Mouse (Mus musculus): ENCODE results near the gene Pink1. TPM values are rescaled to one million over a fixed set of nuclear protein-coding genes. Genes with fewer than 3 reads are reported as not detected.
A peak's percentile ranks its signal among the peaks of the same experiment; 100 is the strongest.

Gene Pink1
- total RNA-seq (2021): 100 to 1,000 TPM; 652 to 780 TPM
- long read RNA-seq, experiment 1, transcript Pink1-201 (8 exons, 2,375 nt): major isoform, 755 of 2,014 reads
- long read RNA-seq, experiment 1, partial matches to known transcripts: 1,160 of 2,014 reads
- long read RNA-seq, experiment 1, other reads (novel, unspliced or antisense): 98 of 2,014 reads
- long read RNA-seq, experiment 2, transcript Pink1-201 (8 exons, 2,375 nt): major isoform, 831 of 2,257 reads
- long read RNA-seq, experiment 2, partial matches to known transcripts: 1,328 of 2,257 reads
- long read RNA-seq, experiment 2, other reads (novel, unspliced or antisense): 98 of 2,257 reads

DNA sequence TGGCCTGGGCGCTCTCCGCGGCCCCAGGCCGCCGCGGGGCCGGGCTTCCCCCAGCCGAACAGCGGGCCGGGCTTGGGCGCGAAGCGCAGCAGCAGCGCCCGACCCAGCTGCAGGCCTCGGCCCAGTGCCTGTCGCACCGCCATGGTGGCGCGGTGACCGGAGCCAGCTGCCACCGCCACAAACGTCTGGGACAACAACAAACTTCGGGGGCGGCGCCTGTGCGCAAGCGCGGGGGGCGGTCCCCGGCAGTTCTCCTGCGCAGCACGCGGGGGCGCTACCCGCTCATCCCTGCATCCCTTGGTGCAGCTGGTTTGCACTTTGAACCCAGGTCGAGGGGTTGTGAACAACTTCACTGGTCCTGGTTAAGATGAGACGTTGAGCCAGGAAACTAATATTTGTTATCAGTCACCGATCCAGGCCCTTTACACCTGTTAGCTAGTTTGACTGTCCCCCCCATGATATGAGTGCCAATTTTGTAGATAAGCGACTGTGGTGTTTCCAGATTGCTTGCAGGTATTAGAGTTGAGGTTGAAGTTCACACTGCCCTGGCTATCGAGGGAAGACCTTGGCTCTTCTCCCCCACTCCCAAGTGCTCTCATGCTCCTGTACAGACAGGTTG, at the start of gene Pink1:
Pink1 (minus strand) TSS at position 231 of the 619 bp plus-strand sequence.
- DNase-seq: peak; percentile 95
- intact Hi-C loops (cut with DNase I): no loop called here
- TF ChIP-seq CTCF (IDR thresholded peaks at IDR 0.05): peak; percentile 95

DNA sequence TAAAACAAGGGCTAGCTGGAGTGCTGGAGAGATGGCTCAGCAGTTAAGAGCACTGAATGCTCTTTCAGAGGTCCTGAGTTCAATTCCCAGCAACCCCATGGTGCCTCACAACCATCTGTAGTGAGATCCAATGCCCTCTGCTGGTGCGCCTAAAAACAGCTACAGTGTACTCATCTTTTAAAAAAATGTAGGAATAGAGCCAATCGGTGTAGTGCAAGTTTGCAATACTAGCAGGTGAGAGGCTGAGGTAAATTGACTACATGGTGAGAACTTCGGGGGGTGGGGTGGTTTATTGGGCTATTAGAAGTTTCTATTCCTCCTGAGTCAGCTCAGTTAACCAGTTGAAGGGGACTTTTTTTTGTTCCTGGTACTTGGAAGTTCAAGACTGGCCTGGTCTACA, 49.0 kb upstream of the Pink1 start:
- no peak for DNase-seq
- Histone ChIP-seq H3K27ac (no peak overlapping the region), H3K4me3 (no peak overlapping the region)
- intact Hi-C loops (cut with DNase I): loop anchor here (5.0 kb wide), 1 partner anchor 52 kb away; no protein-coding TSS in a partner anchor
- no peak for TF ChIP-seq CTCF (IDR thresholded peaks at IDR 0.05)

More for the DNA sequence above, at the start of gene Pink1:
- Histone ChIP-seq H3K27ac (peak within 1 kb of the TSS; percentile 99), H3K4me3 (peak within 1 kb of the TSS; percentile 97)

DNA sequence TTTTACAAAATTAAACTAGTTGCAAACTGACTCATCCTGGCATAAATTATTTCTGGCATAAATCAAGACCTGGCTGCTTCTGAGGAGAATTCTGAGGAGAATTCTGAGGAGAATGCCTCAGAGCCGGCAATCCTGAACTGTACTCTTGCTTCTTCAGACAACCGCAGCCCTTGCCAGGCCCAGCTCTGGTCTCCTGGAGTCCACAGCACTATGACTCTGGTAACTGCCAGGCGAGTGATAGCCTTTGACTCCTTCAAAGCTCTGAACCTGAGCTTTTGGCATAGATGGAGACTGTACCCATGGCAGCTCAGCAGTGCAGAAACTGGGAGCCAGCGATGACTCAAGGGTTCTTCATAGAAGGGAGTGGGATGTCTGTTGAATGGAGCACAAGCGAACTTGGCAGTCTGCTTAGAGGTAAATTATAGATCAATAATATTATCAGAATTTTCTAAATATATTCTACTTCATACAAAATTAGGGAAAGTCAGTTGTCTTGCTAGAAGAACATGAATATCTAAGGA, 44.9 kb upstream of the Pink1 start:
- no peak overlapping the region for H3K27ac ChIP-seq
- no peak for TF ChIP-seq CTCF (IDR thresholded peaks at IDR 0.05)
- H3K4me3 ChIP-seq: no peak overlapping the region
- intact Hi-C loops (cut with DNase I): no loop called here
- no peak for DNase-seq

DNA sequence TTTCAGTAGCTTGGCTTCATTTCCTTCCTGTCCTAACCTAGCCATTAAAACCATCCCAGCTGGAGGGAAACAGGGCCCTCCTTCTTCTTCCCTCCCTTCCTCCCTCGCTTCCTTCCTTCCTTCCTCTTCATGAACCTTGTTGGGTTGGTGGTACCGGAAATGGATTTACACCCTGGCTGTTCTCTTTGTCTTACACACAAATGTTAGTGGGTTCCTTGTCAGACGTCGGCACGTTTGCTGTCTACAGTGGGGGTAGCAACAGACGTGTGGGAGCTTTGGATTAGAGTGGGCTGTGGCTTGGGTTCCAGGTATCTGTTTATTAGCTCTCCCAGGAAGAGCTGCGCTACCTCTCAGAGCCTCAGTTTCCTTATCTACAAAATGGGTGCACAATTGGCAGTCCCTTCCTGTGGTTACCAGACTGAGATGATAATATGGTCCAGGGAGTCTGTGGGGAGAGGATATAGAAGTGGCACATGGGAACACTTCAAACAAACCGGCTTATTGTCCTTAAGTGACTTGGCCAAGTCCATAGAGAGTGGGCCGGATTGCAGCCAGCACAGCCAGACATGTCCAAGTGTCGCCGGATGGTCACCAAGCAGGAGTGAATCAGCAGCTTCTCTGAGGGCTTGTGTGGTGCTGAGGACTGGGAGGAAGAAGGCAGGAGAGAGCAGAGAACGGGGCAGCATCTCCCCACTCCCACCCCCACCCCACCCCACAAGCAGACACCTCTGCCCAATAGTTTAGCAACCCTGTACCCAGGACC, 42.6 kb upstream of the Pink1 start:
- peak overlapping the region; percentile 75 for H3K27ac ChIP-seq
- TF ChIP-seq CTCF (IDR thresholded peaks at IDR 0.05): no peak
- H3K4me3 ChIP-seq: peak overlapping the region; percentile 71
- no peak for DNase-seq
- intact Hi-C loops (cut with DNase I): no loop called here

DNA sequence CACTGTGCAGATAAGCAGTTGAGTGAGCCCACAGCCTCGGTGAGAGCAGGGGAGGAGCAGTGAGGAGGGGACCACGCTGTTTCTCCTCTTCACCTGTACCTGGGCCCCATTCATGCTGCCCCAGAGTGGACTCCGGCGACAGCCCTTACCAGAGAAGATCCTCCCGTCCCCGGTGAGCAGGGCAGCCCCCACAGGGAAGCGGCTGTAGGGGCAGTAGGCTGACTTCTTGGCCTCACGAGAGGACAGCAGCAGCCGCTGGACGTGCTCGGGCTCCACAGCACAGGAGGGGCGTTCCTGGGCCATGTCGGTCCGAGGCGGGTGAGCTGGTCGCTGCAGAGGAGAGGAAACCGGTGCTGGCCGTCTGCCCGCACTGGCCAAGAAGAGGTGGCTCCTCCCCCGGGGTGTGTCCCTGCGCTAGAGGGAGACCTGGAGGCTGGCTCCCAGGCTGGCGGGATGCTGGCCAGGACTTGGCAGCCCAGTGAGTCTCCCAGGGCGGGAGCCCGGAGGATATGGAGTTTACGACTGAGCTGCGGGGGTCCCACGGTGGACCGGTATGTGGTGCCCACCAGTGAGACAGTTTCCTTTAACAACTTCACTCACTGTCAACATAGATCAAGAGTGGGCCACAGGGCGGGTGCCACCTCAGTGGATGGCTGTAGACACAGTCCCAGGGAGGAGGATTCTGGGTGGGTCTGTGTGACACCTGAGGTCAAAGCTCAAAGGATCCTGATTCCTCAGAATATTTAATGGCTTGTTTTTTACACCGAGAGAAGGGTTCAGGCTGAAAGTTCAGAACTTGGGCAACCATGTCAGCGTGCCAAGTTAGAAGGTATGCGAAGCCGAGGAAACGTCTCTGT, 41.8 kb upstream of the Pink1 start, which contains the start of gene Cda:
Cda (minus strand) TSS at position 352 of the 857 bp plus-strand sequence.
- DNase-seq: peak; percentile 90
- H3K4me3 ChIP-seq: peak within 1 kb of the TSS; percentile 71
- no peak; the same call in 1 of the 2 replicates for TF ChIP-seq CTCF (IDR thresholded peaks at IDR 0.05)
- peak within 1 kb of the TSS; percentile 75 for H3K27ac ChIP-seq
- intact Hi-C loops (cut with DNase I): no loop called here

DNA sequence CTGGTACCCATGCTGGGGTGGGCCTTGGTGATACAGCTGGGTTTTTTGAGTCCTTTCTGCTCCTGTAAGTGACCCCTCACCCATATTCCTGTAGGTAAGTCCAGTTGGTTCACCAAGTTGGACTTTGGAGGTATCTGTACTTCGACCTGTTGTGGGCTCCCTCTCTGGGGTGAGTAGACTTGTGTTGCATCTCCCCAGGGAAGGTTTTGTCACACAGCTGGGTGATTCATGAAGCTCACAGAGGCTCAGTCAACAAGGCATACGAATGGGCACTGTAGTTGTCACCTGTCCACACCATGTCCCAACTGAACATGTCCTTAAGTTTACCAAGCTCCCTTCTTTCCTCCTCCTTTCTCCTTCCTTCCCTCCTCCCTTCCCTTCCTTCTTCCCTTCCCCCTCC, 40.5 kb upstream of the Pink1 start:
- no peak for TF ChIP-seq CTCF (IDR thresholded peaks at IDR 0.05)
- intact Hi-C loops (cut with DNase I): no loop called here

DNA sequence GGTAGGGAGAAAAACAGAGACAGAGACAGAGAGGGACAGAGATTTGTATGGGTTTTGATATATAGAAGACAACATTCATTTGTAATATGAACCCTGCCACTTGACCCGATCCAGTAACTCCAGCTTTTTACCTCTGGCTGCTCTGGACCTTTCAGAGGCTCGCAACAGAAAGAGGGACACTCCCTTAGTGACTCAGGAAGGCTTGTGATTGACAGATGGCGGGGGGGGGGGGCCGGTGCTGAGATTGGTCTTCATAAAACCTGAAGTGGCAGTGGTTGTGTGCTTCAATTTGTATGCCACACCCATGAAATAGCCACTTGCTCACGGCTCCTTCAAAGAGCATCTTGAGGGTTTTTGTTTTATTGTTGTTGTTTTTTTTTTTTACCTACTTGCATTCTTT, 37.4 kb upstream of the Pink1 start:
- no peak overlapping the region for H3K27ac ChIP-seq
- no peak overlapping the region for H3K4me3 ChIP-seq
- no peak for TF ChIP-seq CTCF (IDR thresholded peaks at IDR 0.05)
- intact Hi-C loops (cut with DNase I): no loop called here
- no peak for DNase-seq

More for the DNA sequence above, 40.5 kb upstream of the Pink1 start:
- DNase-seq: no peak
- H3K4me3 ChIP-seq: no peak overlapping the region
- H3K27ac ChIP-seq: no peak overlapping the region

DNA sequence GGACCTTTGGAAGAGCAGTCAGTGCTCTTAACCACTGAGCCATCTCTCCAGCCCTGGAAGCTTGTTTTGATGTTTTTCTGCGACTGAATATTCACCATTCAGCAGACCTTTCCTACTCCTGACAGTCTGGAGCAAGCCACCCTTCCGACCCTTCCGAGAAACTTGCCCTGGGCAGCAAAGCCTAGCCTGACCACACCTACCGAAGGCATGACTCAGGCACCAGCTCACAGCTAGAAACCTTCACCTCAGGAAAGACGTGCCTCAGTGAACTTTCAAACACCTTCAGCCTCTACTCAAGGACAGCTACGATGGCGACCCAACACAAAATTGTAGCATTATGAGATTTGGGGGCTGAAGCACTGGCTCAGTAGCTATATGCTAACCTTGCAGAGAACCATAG, 36.8 kb upstream of the Pink1 start:
- intact Hi-C loops (cut with DNase I): no loop called here
- no peak for TF ChIP-seq CTCF (IDR thresholded peaks at IDR 0.05)
- H3K27ac ChIP-seq: no peak overlapping the region
- no peak overlapping the region for H3K4me3 ChIP-seq
- no peak for DNase-seq

DNA sequence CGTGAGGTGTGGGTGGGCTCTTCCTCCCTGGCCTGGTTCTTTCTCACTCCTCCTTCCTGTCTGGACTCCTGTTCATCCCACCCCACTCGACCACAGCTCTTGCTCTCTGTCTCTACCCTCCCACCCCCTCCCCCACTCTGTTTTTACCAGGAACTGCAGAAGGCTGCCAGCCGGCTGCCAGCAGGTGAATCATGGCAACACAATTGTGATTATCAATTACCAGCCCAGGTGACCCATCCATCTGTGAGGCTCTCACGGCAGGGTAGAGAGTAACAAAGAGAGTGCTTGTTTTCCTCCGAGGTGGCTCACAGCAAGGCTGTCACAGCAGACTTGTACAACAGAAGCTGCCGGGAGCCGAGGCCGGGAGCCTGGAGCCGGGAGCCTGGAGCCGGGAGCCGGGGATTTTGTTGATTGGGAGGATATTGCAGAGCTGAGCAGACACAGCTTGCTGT, 35.3 kb upstream of the Pink1 start:
- no peak for TF ChIP-seq CTCF (IDR thresholded peaks at IDR 0.05)
- DNase-seq: no peak
- intact Hi-C loops (cut with DNase I): no loop called here
- no peak overlapping the region for H3K4me3 ChIP-seq
- H3K27ac ChIP-seq: no peak overlapping the region

DNA sequence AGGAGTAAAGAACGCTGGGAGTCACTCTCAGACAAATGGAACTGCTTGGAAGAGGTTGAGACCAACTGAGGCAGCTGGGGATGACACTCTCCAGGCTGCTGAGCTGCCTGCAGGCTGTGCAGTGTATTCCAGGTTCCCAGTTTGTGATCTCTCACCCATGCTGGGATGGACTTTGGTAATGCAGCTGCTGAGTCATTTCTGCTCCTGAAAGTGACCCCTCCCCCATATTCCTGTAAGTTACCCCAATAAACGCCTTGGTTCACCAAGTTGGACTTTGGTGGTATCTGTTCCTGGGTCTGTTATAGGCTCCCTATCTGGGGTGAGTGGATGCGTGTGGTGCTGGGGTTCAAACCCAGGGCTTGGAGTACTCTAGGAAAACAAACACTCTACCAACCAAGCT, 32.1 kb upstream of the Pink1 start:
- Histone ChIP-seq H3K27ac (no peak overlapping the region), H3K4me3 (no peak overlapping the region)
- TF ChIP-seq CTCF (IDR thresholded peaks at IDR 0.05): no peak
- intact Hi-C loops (cut with DNase I): no loop called here
- no peak for DNase-seq

DNA sequence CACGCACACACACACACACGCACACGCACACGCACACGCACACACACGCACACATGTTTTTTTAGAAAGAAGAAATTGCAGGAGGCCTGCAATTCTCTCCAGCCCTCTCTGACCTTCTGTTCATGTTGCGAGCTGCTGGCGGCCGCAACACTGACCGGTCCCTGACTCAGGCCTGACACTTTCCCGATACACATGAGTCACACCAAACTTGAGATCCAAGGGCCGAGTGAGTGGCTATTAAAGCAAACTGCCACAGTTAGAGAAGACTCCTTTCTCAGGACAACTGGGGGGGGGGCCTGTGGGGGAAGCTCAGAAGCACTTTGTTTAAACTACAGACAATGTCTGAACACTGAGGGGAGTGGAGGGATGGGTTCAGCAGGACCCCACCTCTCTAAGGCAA, 30.4 kb upstream of the Pink1 start:
- no peak for DNase-seq
- TF ChIP-seq CTCF (IDR thresholded peaks at IDR 0.05): no peak
- intact Hi-C loops (cut with DNase I): no loop called here
- no peak overlapping the region for H3K4me3 ChIP-seq
- H3K27ac ChIP-seq: no peak overlapping the region

DNA sequence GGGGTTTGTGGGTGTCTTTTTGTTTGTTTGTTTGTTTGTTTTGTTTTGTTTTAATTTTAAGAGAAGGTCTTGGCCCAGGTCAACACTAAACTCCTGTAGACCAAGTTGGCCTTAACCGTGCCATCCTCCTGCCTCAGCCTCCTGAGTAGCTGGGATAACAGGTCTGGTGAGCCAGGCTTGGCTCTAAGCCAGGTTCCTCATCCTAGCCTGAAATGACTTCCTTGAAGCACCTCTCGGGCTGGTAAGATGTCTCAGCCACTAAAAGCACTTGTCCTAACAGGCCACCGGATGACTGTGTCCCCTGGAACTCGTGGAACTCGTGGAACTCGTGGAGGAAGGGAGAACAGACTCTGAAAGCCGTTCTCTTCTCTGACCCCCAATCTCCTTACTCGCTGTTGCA, 30.0 kb upstream of the Pink1 start:
- intact Hi-C loops (cut with DNase I): no loop called here
- no peak for TF ChIP-seq CTCF (IDR thresholded peaks at IDR 0.05)
- Histone ChIP-seq H3K27ac (no peak overlapping the region), H3K4me3 (no peak overlapping the region)
- DNase-seq: no peak

Measured in gastrocnemius, adult 2 months (tissue).